8 mouse cellular contexts compared by ENCODE assay signal in the genomic region with DNA sequence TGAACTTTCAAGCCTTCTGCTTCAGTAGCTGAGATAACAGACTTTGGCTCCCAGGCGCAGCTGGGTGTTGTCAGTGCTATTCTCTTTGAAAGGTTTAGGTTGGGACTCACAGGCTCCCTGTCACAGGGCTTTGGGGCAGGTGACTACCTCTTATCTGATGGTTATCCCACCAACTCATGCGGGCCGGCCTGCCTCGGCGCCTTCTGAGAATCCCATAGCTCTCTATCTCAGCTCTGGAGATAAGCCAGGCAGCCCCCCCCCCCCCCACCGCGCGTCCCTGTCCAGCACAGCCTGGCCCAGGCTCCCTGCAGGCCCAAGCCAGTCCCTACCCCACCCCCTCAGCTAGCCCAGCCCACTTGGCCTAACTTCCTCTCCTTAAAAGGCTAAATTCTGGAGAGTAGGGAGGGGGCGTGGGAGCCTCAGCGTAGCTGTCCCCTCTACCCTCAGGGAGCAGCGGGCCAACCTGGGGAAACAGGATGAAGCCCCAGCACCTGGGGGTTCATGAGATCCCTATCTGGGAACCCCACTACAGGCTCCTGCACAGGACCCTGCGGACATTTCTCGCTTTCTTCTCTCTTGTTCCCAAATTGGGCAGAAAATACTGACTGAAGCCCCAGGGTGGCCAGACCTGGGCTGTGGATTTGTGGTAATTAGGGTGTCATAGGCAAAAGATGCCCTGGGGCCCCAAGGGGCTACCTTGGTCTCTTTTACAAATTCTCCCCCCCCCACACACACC. TPM values are rescaled to one million over a fixed set of nuclear protein-coding genes. Genes with fewer than 3 reads are reported as not detected.
DNase-seq lines count a peak whose midpoint lies in the region; ATAC-seq and TF ChIP-seq lines count a peak whose summit lies in the region.

No protein-coding gene starts in this region.

- intact Hi-C loops in left cerebral cortex, adult 2 months (cut with DNase I) = no loop called here

- TF ChIP-seq CTCF in left cerebral cortex, adult 2 months (IDR thresholded peaks at IDR 0.05) = no peak
- TF ChIP-seq CTCF in bone marrow, adult 2 months (IDR thresholded peaks at IDR 0.05; ENCODE audit: control insufficient read depth, insufficient read depth, low read length) = no peak
- TF ChIP-seq CTCF in kidney, postnatal 0 days (IDR thresholded peaks at IDR 0.05; ENCODE audit: low read depth) = no peak

- peak overlapping the region; percentile 32; the same call in 1 of the 2 replicates for H3K9ac ChIP-seq in kidney, postnatal 0 days (ENCODE audit: low read depth, low read length)

- TF ChIP-seq POLR2A in bone marrow, adult 2 months (IDR thresholded peaks at IDR 0.05; ENCODE audit: borderline replicate concordance, control insufficient read depth, low read depth, low read length) = peak; percentile 36; the same call in 1 of the 2 replicates

- no peaks in the 10 kb centered on the region for H3K27me3 ChIP-seq in kidney, postnatal 0 days (ENCODE audit: insufficient read depth, low read length)

- H3K4me1 ChIP-seq in bone marrow, adult 2 months (ENCODE audit: control insufficient read depth, insufficient read depth, low read length) = peaks cover 14% of the 10 kb centered on the region
- peaks cover 13% of the 10 kb centered on the region; the same call in 1 of the 2 replicates for H3K4me1 ChIP-seq in kidney, postnatal 0 days (replicated peaks; ENCODE audit: insufficient read depth, low read length)

- no peaks in the 10 kb centered on the region for H3K36me3 ChIP-seq in kidney, postnatal 0 days (ENCODE audit: insufficient read depth, low read length)

- no peak; the same call in 1 of the 2 replicates for ATAC-seq in kidney, postnatal 0 days (replicated peaks; ENCODE audit: low FRiP score, low read depth)

- no peak overlapping the region for H3K4me3 ChIP-seq in left cerebral cortex, adult 2 months
- peak overlapping the region; percentile 33 for H3K4me3 ChIP-seq in bone marrow, adult 2 months (replicated peaks; ENCODE audit: control insufficient read depth, low read depth, low read length)
- no peak overlapping the region for H3K4me3 ChIP-seq in kidney, postnatal 0 days (replicated peaks; ENCODE audit: low read depth, low read length)

- DNase-seq in left cerebral cortex, adult 2 months (ENCODE audit: extremely low spot score in 1 of 2, low spot score in 2 of 2) = no peak
- no peak for DNase-seq in left cerebral cortex, adult 9 months (ENCODE audit: low spot score in 2 of 2)
- DNase-seq in heart, adult 9 months (ENCODE audit: low spot score in 2 of 2) = peak; percentile 76
- peak; percentile 81 for DNase-seq in kidney, postnatal 0 days (ENCODE audit: low spot score)
- peak; percentile 80 for DNase-seq in lung, postnatal 36 days
- no peak for DNase-seq in right cerebral cortex, postnatal 36 days (ENCODE audit: low spot score in 2 of 2)
- no peak for DNase-seq in cerebellum, postnatal 4 days (ENCODE audit: low spot score in 2 of 2)

- H3K27ac ChIP-seq in left cerebral cortex, adult 2 months = peak overlapping the region; percentile 55
- peak overlapping the region; percentile 83 for H3K27ac ChIP-seq in bone marrow, adult 2 months (ENCODE audit: control insufficient read depth, insufficient read depth, low read depth, low read length, poor library complexity)
- peak overlapping the region; percentile 50 for H3K27ac ChIP-seq in kidney, postnatal 0 days

- H3K9me3 ChIP-seq in kidney, postnatal 0 days (replicated peaks; ENCODE audit: low read length) = no peaks in the 10 kb centered on the region

- peak overlapping the region; percentile 21; the same call in 1 of the 2 replicates for H3K4me2 ChIP-seq in kidney, postnatal 0 days (ENCODE audit: low read length)

- WGBS in bone marrow, adult 2 months = 13% methylated on average over 13 of the region's 13 CpGs
- 21% methylated on average over 13 of the region's 13 CpGs for WGBS in kidney, postnatal 0 days

RNA-seq across cellular contexts. Expression of gene Actb, which starts 19.8 kb away (rescaled TPM):
- total RNA-seq in left cerebral cortex, adult 2 months (2021) = 1,000 to 10,000 TPM; 2,227 to 2,233 TPM
- 3,846 and 7,097 TPM in 2 replicates for polyA plus RNA-seq in bone marrow, adult 2 months (2011; ENCODE audit: insufficient read depth, insufficient read length, low replicate concordance, missing spikeins)
- 14,836 and 15,514 TPM in 2 replicates for polyA plus RNA-seq in kidney, postnatal 0 days (2015; fragmentation: Nextera tagmentation; extraction: Ambion mirVana)

RNA-seq across cellular contexts. Expression of gene Fbxl18, which starts 31.2 kb away (rescaled TPM):
- 10 to 100 TPM; 31.5 to 33.2 TPM for total RNA-seq in left cerebral cortex, adult 2 months (2021)
- 4.6 and 10.8 TPM in 2 replicates for polyA plus RNA-seq in bone marrow, adult 2 months (2011; ENCODE audit: insufficient read depth, insufficient read length, low replicate concordance, missing spikeins)
- polyA plus RNA-seq in kidney, postnatal 0 days (2015; fragmentation: Nextera tagmentation; extraction: Ambion mirVana) = 9.6 and 9.9 TPM in 2 replicates

RNA-seq across cellular contexts. Expression of gene Fscn1, which starts 33.8 kb away (rescaled TPM):
- total RNA-seq in left cerebral cortex, adult 2 months (2021) = 100 to 1,000 TPM; 334 to 344 TPM
- polyA plus RNA-seq in bone marrow, adult 2 months (2011; ENCODE audit: insufficient read depth, insufficient read length, low replicate concordance, missing spikeins) = 6.4 and 15.2 TPM in 2 replicates
- 175 and 205 TPM in 2 replicates for polyA plus RNA-seq in kidney, postnatal 0 days (2015; fragmentation: Nextera tagmentation; extraction: Ambion mirVana)

Comparison
In these comparisons a context has a peak if more than half of its experiments do, and no peak if none do; other contexts are left out.
1. DNase-seq: peak in heart, adult 9 months (2 of 2), kidney, postnatal 0 days (single experiment) and lung, postnatal 36 days (single experiment); none in left cerebral cortex, adult 2 months (0 of 2), left cerebral cortex, adult 9 months (0 of 2), right cerebral cortex, postnatal 36 days (0 of 2) and cerebellum, postnatal 4 days (0 of 2).
2. RNA of gene Fscn1, which starts 33.8 kb away (polyA plus RNA-seq): 175 to 205 TPM in kidney, postnatal 0 days; 6.4 to 15.2 TPM in bone marrow, adult 2 months; every median in the first group is over 10 times any median in the second.
3. Peak in every context shown above with its lines, with median percentiles within 50 percentile points of each other: H3K27ac ChIP-seq.